In genomic region chr11:23074841-23075240, GRCm38 (mm10) we compare ENCODE assay signal across 12 mouse cellular contexts.
DNase-seq lines count a peak whose midpoint lies in the region.
"Had no signal": no experiment of that assay in that cellular context is flagged by ENCODE, and none has a peak within 500 bp of the region (broad histone marks: within the 10 kb centered on the region; RNA-seq: fewer than 3 reads in every experiment).

No protein-coding gene starts in this region.

- intact Hi-C loops in left cerebral cortex, postnatal 25 days (cut with DNase I): loop anchor here (5.0 kb wide), 1 partner anchor 83 kb away; the partner anchor contains the start of gene Cct4

- DNase-seq in adrenal gland, adult (ENCODE audit: inconsistent age in 2 of 2, low spot score in 1 of 2): peak; percentile 69 to 81
- no peak for DNase-seq in adrenal gland, postnatal 4 days (ENCODE audit: low spot score in 2 of 2)
- peak; percentile 71 for DNase-seq in right cerebral cortex, adult 18-20 months
- no peak for DNase-seq in right cerebral cortex, postnatal 14 days
- peak; percentile 25 to 59 for DNase-seq in adrenal gland, postnatal 36 days
- peak; percentile 27 to 90 for DNase-seq in left cerebral cortex, postnatal 25 days (ENCODE audit: low spot score in 2 of 2)
- DNase-seq in heart, adult 11 months: no peak
- DNase-seq in cerebellum, adult 18-20 months: no peak
- DNase-seq: cerebellum, adult 9-10 months; gastrocnemius, postnatal 36 days; liver, postnatal 0 days; lung, postnatal 4 days had no signal

Comparison
In these comparisons a context has a peak if more than half of its experiments do, and no peak if none do; other contexts are left out.
1. DNase-seq: peak in adrenal gland, adult (2 of 2), right cerebral cortex, adult 18-20 months (single experiment), adrenal gland, postnatal 36 days (2 of 2) and left cerebral cortex, postnatal 25 days (2 of 2); none in adrenal gland, postnatal 4 days (0 of 2), right cerebral cortex, postnatal 14 days (single experiment), heart, adult 11 months (single experiment) and cerebellum, adult 18-20 months (0 of 2).